Mouse (Mus musculus) brain, embryonic 14.5 days (tissue): ENCODE data around the gene Myo5a. TPM values are rescaled to one million over a fixed set of nuclear protein-coding genes. Genes with fewer than 3 reads are reported as not detected.

Experiments used
- DNase-seq: peaks from one replicate; pipeline ENCODE4 v3.0.0-alpha.2; 2011; ENCODE audit warnings: low read depth
- CTCF ChIP-seq: fragments of 200-500 bp; IDR thresholded peaks from 2 replicates; pipeline ENCODE4 v1.5.1; 2012; ENCODE audit warnings: inconsistent platforms, mild to moderate bottlenecking, moderate library complexity, borderline replicate concordance; ENCODE audit not compliant: insufficient read depth, insufficient read length; ENCODE audit errors: extremely low read depth
- POLR2A ChIP-seq: fragments of 200-500 bp; IDR thresholded peaks from 2 replicates; pipeline ENCODE4 v1.6.1; 2012; ENCODE audit warnings: mild to moderate bottlenecking, inconsistent platforms, borderline replicate concordance; ENCODE audit not compliant: poor library complexity, insufficient read depth, insufficient read length, severe bottlenecking; ENCODE audit errors: extremely low read depth
- polyA plus RNA-seq: library from polyadenylated mRNA; depleted of rRNA; stranded (reverse); fragments of >200 nt; gene quantifications from 2 replicates; pipeline ENCODE4 v1.2.3, GENCODE M21; 2012

The Myo5a gene
- polyA plus RNA-seq, 1 experiment, result 62.0 TPM

DNA sequence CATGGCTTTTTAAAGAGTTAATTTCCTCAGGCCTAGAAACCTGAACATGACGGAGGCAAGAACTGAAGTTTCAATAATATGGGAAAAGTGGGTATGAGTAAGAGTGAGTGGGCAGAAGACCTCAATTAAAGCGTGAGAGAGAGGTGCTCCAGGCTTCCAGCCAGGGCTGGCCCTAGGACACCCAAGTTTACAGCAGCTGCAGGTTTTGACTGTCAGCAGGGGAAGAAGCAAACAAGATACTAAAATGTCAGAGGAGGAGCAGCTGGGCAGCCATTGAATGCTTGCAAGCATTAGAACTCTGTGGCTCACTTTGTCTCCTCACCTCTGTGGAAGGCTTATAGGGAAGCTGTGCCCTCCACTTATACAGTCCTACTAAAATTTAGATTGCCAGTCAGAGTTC, 17.0 kb downstream of the Myo5a start:
- TF ChIP-seq POLR2A, result no peak
- no peak for TF ChIP-seq CTCF

DNA sequence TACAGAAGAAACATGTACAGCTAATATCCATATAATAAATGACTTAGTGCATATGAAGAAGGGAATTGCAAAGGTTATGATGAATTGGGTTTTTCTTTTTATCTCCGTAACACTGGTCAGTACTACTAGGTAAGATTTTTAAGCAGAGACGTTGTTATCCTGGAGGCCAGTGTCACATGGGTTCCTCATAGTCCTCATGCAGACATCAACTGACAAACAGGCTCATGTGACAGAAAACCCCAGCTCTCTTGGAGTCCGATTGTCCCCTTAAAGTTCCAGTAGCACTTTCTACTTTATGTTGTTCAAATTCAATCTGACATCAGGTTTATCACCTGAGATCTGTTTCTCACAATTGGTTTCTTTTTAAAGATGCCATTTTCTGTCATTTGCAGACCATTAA, 18.5 kb downstream of the Myo5a start:
- no peak for TF ChIP-seq POLR2A
- no peak for TF ChIP-seq CTCF
- DNase-seq, result no peak

More for the DNA sequence above, 17.0 kb downstream of the Myo5a start:
- DNase-seq, result no peak

DNA sequence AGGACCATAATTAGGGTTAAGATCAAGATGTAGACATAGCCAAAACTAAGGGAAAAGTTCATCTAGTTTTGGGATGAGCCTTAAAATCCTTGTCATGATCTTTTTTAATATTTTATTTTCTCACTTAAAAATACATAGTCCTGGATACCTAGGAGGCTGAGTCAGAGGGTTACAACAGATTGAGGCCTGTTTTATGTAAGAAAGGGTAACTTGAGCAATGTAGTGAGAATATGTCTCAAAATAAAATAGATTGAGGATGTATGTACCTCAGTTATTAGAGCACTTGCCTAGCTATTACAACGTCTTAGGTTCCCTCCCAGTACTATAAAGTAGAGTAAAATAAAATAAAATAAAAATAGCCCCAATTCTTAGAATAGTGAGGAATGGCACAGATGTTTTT, 21.3 kb downstream of the Myo5a start:
- TF ChIP-seq POLR2A (no peak), CTCF (no peak)
- DNase-seq, result no peak

DNA sequence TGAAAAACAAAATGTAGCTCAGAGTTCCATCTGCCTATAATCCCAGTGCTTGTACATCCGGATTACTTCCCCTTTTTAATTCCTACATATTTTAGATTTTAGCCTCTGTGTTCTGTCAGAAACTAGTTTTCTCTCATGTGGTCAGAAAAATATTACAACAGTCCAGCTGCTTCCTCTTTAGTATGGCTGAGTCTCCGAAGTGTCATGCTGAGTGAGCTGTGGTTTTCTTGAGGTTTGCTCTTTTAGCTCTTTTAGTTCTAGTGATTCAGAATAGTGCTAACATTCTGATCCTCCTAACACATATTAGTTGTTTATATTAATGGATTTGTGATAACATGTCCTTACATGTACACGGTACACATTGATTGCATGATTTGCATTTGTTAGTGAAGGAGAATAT, 23.9 kb downstream of the Myo5a start:
- no peak for TF ChIP-seq CTCF
- TF ChIP-seq POLR2A, result no peak

DNA sequence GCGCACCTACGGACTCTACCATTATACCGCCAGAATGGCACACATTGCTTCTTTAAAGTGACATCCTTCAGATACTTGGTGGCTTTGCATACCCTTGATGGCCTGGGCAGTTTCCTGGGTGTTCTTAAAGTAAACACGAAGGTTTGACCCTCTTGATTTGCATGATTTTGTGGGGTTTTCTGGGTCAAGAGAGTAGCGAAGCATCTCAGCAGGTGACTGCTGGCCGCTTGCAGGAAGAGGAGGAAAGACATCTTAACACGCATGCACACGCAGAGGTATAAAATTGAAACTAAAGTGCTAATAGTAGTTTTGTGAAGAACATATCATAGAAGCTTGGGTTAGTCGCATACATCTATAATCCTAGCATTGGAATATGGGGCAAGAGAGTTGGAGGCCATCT, 28.1 kb downstream of the Myo5a start:
- TF ChIP-seq CTCF (no peak), POLR2A (no peak)
- DNase-seq, result no peak

More for the DNA sequence above, 23.9 kb downstream of the Myo5a start:
- DNase-seq, result no peak

DNA sequence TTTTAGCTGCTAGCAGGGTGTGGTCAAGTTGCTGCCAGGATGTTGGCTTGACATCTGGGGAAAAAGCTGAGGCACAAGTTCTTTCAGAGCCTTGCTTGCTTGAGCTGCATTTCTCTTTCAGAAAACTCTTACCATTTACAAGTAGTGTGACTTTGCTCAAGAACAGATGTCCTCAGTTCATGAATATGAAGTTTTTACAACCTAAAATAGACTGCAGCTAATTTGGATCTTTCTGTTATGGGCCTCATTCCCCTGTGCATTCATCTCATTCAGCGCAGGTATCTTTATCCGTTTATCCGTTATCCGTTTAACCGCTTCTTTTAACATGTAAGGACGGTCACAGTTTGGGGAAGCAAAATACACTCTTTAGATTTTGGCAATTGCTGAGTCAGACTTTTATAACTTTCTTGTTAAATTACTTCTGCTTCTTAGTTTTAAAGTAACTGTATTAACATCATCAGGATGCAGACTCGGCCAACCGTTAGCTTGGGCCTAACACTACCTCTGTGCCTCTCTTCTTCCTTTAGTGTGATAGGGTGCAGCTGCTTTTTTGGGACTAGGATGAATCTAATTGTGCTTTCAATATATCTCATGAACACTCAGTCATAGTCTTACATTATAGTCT, 29.5 kb downstream of the Myo5a start:
- DNase-seq, result no peak
- TF ChIP-seq CTCF (no peak), POLR2A (no peak)

DNA sequence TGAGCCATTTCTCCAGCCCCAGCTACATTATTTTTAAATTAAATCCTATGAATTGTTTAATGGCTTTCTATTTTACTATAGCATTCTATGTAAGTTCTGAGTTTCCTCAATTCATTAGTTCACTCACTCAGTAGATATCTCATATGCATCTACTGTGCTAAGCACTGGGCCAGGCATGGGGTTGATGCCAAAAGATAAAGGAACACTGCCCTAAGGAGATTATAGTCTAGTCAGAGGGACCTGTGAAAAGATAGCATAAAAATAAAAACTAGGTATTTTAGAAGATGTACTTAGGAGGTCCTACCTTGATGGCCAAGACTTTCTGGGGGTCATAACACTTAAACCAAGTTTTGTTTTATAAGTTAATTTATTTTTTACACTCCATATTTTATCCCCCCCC, 31.3 kb downstream of the Myo5a start:
- TF ChIP-seq CTCF (no peak), POLR2A (no peak)
- DNase-seq, result no peak

DNA sequence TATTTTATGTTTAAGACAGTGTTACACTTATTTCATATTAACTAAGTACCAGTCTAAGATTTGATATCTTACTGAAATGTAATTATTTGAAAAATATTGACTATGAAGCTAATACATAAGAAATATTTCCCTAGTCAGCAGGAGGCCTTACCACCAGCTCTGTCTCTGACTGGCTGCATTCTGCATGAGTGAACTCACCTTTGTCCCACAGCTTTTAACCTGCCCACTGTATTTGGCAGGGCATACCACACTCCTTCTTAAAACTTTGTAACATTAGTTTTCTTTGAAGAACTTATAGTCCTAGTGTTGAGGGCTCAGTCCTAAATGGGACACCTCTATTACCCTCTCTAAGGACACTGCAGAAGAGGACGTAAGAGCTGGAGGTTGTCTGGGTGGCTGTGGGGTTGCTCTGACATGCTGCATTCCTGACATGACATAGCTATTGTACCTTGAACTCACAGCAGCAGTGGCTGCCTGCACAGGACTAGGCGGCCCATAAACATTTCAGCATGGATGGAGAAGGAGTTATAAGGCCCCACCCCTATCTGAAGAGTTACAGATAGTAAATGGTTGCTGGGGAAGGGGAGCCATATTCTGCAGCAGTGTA, 45.9 kb downstream of the Myo5a start:
- no peak for TF ChIP-seq CTCF
- no peak for TF ChIP-seq POLR2A
- no peak for DNase-seq

DNA sequence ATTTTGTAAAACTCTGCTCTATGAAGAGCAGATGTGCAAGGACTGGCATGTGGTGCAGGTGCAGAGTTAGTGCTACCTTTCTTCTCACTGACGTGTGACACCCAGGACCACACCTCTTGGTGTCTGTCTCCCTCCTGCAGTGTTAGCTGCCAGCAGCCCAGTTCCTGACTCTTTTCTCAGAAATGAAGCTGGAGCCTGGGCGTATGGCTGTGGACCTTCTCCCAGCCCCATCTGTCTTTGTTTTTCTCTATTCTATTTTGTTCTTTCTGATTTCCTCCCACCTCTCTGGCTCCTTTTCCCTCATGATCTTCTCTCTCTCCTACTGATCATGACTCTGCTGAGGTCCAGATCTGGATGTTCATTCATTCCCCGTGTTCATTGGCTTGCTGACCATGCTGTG, 50.3 kb downstream of the Myo5a start:
- no peak for TF ChIP-seq CTCF
- no peak for TF ChIP-seq POLR2A
- no peak for DNase-seq

DNA sequence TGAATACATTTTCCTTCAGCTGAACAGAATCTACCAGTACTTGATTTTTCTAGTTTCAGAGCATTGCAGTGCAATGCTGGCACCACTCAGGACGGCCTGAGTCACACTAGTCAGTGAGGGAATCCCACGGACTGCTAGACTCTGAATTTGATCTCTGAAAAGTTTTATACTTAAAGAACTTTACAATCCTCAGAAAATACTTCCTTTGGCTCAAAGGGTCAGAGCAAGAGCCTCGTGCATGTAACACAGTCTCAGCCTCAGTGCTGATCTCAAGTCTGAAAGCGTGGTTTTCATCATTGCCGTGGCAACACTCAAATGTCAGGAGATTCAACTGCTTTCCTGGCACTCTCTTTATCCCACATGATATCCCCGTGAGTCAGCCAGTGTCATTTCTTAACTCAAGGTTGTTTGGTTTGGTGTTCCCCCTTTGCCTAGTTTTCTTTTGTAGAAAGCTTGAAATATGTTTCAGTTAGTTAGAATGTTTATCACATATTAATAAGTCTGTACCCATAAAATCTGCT, 53.4 kb downstream of the Myo5a start:
- DNase-seq, result peak; percentile 36
- TF ChIP-seq CTCF (no peak), POLR2A (no peak)

DNA sequence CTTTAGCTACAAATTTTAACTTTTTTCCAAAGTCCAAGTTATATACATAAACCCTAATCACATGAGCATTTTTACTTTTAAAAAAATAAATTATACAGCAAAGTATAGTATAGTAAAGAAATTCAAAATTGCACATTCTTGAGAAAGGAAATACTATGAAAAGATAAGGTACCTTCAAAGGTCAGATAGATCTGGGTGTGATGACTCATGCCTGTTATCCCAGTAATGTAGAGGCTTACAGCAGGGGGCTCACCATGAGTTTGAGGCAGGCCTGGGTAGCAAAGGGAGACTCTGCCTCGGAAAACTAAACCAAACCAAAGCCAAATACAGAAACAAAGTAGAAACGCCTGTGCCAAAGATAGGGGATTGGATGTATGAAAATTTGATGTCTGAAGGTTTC, 59.7 kb downstream of the Myo5a start:
- no peak for TF ChIP-seq POLR2A
- TF ChIP-seq CTCF, result no peak
- no peak for DNase-seq

DNA sequence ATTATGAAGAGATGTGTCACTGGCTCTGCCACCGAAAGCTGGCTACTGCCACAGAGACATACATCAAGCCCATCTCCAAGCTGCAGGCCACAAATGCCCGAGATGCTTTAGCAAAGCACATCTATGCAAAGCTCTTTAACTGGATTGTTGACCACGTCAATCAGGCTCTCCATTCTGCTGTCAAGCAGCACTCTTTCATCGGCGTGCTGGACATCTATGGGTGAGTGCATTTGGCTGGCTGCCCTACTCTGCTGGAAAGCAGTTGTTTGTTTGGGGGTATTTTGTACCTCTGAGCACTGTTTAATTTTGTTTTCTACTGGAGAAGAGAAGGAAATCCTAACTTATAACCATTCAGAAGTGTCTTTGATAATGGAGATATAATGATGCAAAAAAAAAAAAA, 76.1 kb downstream of the Myo5a start:
- no peak for TF ChIP-seq POLR2A
- no peak for TF ChIP-seq CTCF
- DNase-seq, result peak; percentile 61

DNA sequence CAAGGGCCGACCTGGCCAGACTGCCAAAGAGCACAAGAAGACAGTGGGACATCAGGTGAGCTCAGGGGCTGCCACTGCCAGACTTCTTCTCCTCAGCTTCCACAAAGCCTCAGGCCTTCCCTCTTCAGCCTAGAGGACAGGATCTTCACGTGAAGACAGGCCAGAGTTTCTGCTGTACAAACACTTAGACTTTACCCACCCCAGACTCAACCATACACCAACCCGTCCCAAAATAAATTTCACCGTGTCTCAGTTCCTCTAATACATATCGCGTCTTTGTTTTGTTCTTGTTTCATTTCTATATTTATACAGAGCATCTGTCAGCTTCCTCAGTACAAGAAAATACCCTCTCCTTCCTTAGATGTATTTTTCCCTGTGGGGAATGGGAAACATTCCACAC, 89.7 kb downstream of the Myo5a start:
- no peak for DNase-seq
- TF ChIP-seq CTCF (no peak), POLR2A (no peak)

DNA sequence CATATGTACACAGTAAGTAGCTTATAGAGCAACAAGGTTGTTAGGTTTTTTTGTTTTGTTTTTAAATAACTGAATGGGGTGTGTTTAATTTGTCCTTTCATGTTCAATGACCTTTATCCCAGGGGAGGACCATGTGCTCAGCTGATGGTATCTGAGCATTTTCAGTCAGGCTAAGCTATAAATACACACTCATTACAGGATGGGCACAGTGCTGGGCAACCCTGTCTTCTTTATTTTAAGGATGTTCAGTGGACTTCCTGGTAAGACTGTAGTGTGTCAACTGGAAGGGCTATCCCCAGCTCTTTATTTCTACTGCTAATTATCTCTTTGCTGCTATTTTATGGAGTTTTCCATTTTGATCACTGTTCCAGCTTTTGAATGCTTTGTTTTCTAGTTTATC, 92.8 kb downstream of the Myo5a start:
- DNase-seq, result no peak
- TF ChIP-seq CTCF (no peak), POLR2A (no peak)

DNA sequence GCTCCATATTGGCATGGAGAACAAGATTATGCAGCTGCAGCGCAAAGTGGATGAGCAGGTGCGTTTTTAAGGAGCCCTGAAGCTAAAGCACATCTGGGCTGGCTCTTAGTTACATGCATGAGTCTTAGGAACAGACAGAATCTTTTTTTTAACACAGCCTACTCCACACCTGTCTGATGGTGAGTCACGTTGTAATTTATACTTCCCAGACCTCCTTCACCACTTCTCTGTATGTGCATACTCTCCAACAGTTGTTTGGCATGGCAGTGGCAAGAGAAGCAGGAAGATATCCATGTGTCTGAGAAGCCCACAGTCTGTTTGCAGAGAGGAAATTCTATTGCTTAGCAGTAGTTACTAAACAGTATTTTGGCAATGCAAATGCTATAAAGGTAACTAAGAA, 100.9 kb downstream of the Myo5a start:
- TF ChIP-seq CTCF (no peak), POLR2A (no peak)
- no peak for DNase-seq

DNA sequence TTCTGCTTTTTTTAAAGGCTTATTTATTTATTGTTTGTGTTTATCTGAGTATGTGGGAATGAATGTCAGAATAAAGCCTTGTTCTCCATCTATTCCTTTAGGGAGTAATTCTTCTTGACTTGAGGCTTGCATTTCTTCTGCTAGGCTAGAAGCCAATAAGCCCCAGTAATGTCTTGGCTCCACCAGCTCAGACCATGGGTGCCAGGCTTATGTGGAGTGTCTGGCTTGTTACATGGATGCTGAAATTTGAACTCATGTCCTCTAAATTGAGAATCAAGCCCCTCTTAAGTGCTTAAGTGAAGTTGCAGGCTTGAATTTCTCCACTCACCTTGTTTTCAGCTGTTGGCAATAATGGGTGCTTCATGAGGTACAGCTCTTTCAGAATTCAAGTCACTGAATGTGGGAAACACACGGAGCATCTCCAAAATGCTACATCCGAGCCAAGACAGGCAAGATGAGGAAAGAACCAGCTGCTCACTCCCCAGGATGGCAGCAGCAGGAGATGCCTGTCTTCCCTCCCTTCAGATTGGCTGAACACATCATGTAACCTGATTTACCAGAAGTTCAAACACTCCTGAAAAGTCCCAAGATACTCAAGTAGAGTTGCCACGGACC, 116.9 kb downstream of the Myo5a start:
- TF ChIP-seq POLR2A (no peak), CTCF (no peak)
- peak; percentile 11 for DNase-seq
